Mouse (Mus musculus) heart, postnatal 0 days (tissue): ENCODE measurements around the gene Trappc10. TPM values are rescaled to one million over a fixed set of nuclear protein-coding genes. Genes with fewer than 3 reads are reported as not detected.

Experiments
- ATAC-seq: fragments of 200-750 bp; cut with Nextera tagmentation; 2 replicates; pipeline ENCODE4 v1.8.0; 2017; ENCODE audit warnings: low read depth, moderate number of reproducible peaks, moderate library complexity; ENCODE audit not compliant: insufficient read depth
- DNase-seq: peaks from one replicate; pipeline ENCODE4 v3.0.0-alpha.2; 2016; ENCODE audit warnings: low spot score
- H3K27ac ChIP-seq: fragments of 300-500 bp; sonication (generic); 2 replicates; pipeline ENCODE4 v1.5.1; 2014; ENCODE audit warnings: low read depth, mild to moderate bottlenecking
- H3K27me3 ChIP-seq: fragments of 300-500 bp; sonication (generic); 2 replicates; pipeline ENCODE4 v1.6.1; 2014; ENCODE audit warnings: low read length, mixed read lengths; ENCODE audit not compliant: control insufficient read depth, insufficient read depth
- H3K36me3 ChIP-seq: fragments of 300-500 bp; sonication (generic); replicated peaks from 2 replicates; pipeline ENCODE4 v1.6.1; 2014; ENCODE audit warnings: low read length, mixed read lengths; ENCODE audit not compliant: control insufficient read depth, insufficient read depth
- H3K4me1 ChIP-seq: fragments of 300-500 bp; sonication (generic); 2 replicates; pipeline ENCODE4 v1.6.1; 2014; ENCODE audit warnings: antibody characterized with exemption; ENCODE audit not compliant: control insufficient read depth, insufficient read depth
- H3K4me2 ChIP-seq: fragments of 300-500 bp; sonication (generic); 2 replicates; pipeline ENCODE4 v1.6.1; 2014; ENCODE audit warnings: low read depth, mild to moderate bottlenecking, low read length, moderate library complexity
- H3K4me3 ChIP-seq: fragments of 300-500 bp; sonication (generic); 2 replicates; pipeline ENCODE4 v1.5.1; 2014; ENCODE audit warnings: low read depth, low read length
- H3K9ac ChIP-seq: fragments of 300-500 bp; sonication (generic); replicated peaks from 2 replicates; pipeline ENCODE4 v1.6.1; 2014; ENCODE audit warnings: low read depth, low read length, mixed read lengths
- H3K9me3 ChIP-seq: fragments of 300-500 bp; sonication (generic); replicated peaks from 2 replicates; pipeline ENCODE4 v1.6.1; 2016; ENCODE audit warnings: low read length; ENCODE audit not compliant: control insufficient read depth
- CTCF ChIP-seq: IDR thresholded peaks from 2 replicates; pipeline ENCODE4 v1.5.1; 2016; ENCODE audit warnings: antibody characterized with exemption, control low read depth, low read depth
- EP300 ChIP-seq: IDR thresholded peaks from 2 replicates; pipeline ENCODE4 v1.6.1; 2016; ENCODE audit warnings: antibody characterized with exemption, low read depth
- WGBS: fragments of 180-500 bp; shearing (Covaris S2); extraction: QIAGEN DNeasy Blood & Tissue Kit; methylation state at CpG from one replicate; pipeline ENCODE4 v1.1.7; 2014; 5-methylcytosine and 5-hydroxymethylcytosine counted together
- polyA plus RNA-seq: library from polyadenylated mRNA; unstranded; fragments of >200 nt; fragmentation: Nextera tagmentation; extraction: Ambion mirVana; gene quantifications from 2 replicates; pipeline ENCODE4 v1.2.1, GENCODE M21; 2015
- total RNA-seq: library from RNA; depleted of rRNA; stranded (reverse); fragments of >200 nt; gene quantifications from 2 replicates; pipeline ENCODE4 v1.2.3, GENCODE M21; 2014; ENCODE audit warnings: low replicate concordance

Trappc10 gene
- total and polyA plus RNA-seq, 2 experiments from 2014 or later = 13.2 to 51.0 TPM

- 74% methylated on average over 9 of the region's 9 CpGs for WGBS
- ATAC-seq (no peak), DNase-seq (no peak)
- no peak overlapping the region for H3K9ac ChIP-seq
- no peaks in the 10 kb centered on the region for H3K4me1 ChIP-seq
- H3K4me3 ChIP-seq = no peak overlapping the region
- H3K27me3 ChIP-seq = no peaks in the 10 kb centered on the region
- TF ChIP-seq CTCF (no peak), EP300 (no peak)
- no peaks in the 10 kb centered on the region for H3K9me3 ChIP-seq
- H3K4me2 ChIP-seq = no peak overlapping the region
- peaks cover 87% of the 10 kb centered on the region for H3K36me3 ChIP-seq
- no peak overlapping the region for H3K27ac ChIP-seq
These were observed 36.0 kb upstream of the Trappc10 start for GRCm38 (mm10) chr10:78280486-78280885.

GRCm38 (mm10) chr10:78279210-78279609 is 34.8 kb upstream of the Trappc10 start:
- H3K27ac ChIP-seq = no peak overlapping the region
- peaks cover 86% of the 10 kb centered on the region for H3K36me3 ChIP-seq
- H3K27me3 ChIP-seq = no peaks in the 10 kb centered on the region
- WGBS = 52% methylated on average over 8 of the region's 8 CpGs
- no peak for TF ChIP-seq EP300
- peak; percentile 86 for TF ChIP-seq CTCF
- no peak overlapping the region for H3K9ac ChIP-seq
- no peaks in the 10 kb centered on the region for H3K4me1 ChIP-seq
- no peaks in the 10 kb centered on the region for H3K9me3 ChIP-seq
- DNase-seq = peak; percentile 67
- ATAC-seq = peak; percentile 63
- no peak overlapping the region for H3K4me3 ChIP-seq
- no peak overlapping the region for H3K4me2 ChIP-seq

GRCm38 (mm10) chr10:78277835-78278234 is 33.4 kb upstream of the Trappc10 start:
- Histone ChIP-seq H3K4me2 (no peak overlapping the region), H3K27me3 (no peaks in the 10 kb centered on the region), H3K9me3 (no peaks in the 10 kb centered on the region), H3K4me3 (no peak overlapping the region), H3K36me3 (peaks cover 86% of the 10 kb centered on the region), H3K9ac (no peak overlapping the region), H3K4me1 (no peaks in the 10 kb centered on the region), H3K27ac (no peak overlapping the region)
- 71% methylated on average over 3 of the region's 3 CpGs for WGBS
- no peak for TF ChIP-seq EP300
- no peak for ATAC-seq
- DNase-seq = no peak

GRCm38 (mm10) chr10:78276242-78276641 is 31.8 kb upstream of the Trappc10 start:
- Histone ChIP-seq H3K36me3 (peaks cover 84% of the 10 kb centered on the region), H3K4me3 (no peak overlapping the region), H3K4me2 (no peak overlapping the region), H3K27ac (no peak overlapping the region), H3K27me3 (no peaks in the 10 kb centered on the region), H3K9me3 (no peaks in the 10 kb centered on the region), H3K9ac (no peak overlapping the region), H3K4me1 (no peaks in the 10 kb centered on the region)
- TF ChIP-seq EP300 = no peak
- no peak for TF ChIP-seq CTCF
- DNase-seq = no peak
- ATAC-seq = no peak
- 97% methylated on average over 4 of the region's 4 CpGs for WGBS

GRCm38 (mm10) chr10:78272932-78273331 is 28.5 kb upstream of the Trappc10 start:
- no peaks in the 10 kb centered on the region for H3K27me3 ChIP-seq
- no peak overlapping the region for H3K4me2 ChIP-seq
- H3K4me3 ChIP-seq = no peak overlapping the region
- 16% methylated on average over 8 of the region's 9 CpGs for WGBS
- H3K9me3 ChIP-seq = no peaks in the 10 kb centered on the region
- no peak overlapping the region for H3K9ac ChIP-seq
- H3K36me3 ChIP-seq = peaks cover 65% of the 10 kb centered on the region
- ATAC-seq (peak; percentile 49), DNase-seq (peak; percentile 23)
- TF ChIP-seq CTCF (no peak), EP300 (no peak)
- H3K27ac ChIP-seq = no peak overlapping the region
- H3K4me1 ChIP-seq = no peaks in the 10 kb centered on the region

GRCm38 (mm10) chr10:78265881-78266280 is 21.4 kb upstream of the Trappc10 start:
- Histone ChIP-seq H3K4me2 (no peak overlapping the region), H3K4me1 (no peaks in the 10 kb centered on the region), H3K4me3 (no peak overlapping the region), H3K27me3 (no peaks in the 10 kb centered on the region), H3K9me3 (no peaks in the 10 kb centered on the region), H3K36me3 (peaks cover 2% of the 10 kb centered on the region), H3K9ac (no peak overlapping the region), H3K27ac (no peak overlapping the region)
- DNase-seq = no peak
- no peak for TF ChIP-seq EP300
- no peak for TF ChIP-seq CTCF
- 67% methylated on average over 3 of the region's 3 CpGs for WGBS
- no peak for ATAC-seq
